Mouse (Mus musculus): ENCODE results near the gene Sema6d.

GRCm38 (mm10) chr2:124522426-124522825 lies 432.7 kb downstream of the Sema6d start:
- TF ChIP-seq CTCF (IDR thresholded peaks at IDR 0.05; ENCODE audit: control insufficient read depth, insufficient read depth, low read length) (no peak), POLR2A (IDR thresholded peaks at IDR 0.05; ENCODE audit: borderline replicate concordance, control insufficient read depth, low read depth, low read length) (no peak)
